Mouse (Mus musculus): Measurements from ENCODE around the gene Nup210l. TPM values are rescaled to one million over a fixed set of nuclear protein-coding genes. Genes with fewer than 3 reads are reported as not detected.

Nup210l gene
- polyA plus RNA-seq, 1 experiment from 2014 or later, result 0.10 TPM

- WGBS, result 93% methylated on average over 5 of the region's 5 CpGs
- H3K4me2 ChIP-seq (replicated peaks; ENCODE audit: low read depth, low read length), result no peak overlapping the region
- ATAC-seq, result no peak
- H3K9ac ChIP-seq (replicated peaks; ENCODE audit: low read depth), result no peak overlapping the region
- H3K4me3 ChIP-seq (ENCODE audit: low read depth, low read length), result no peak overlapping the region
- TF ChIP-seq CTCF (IDR thresholded peaks at IDR 0.05), result no peak
- no peak for TF ChIP-seq EP300 (IDR thresholded peaks at IDR 0.05)
- no peak for DNase-seq (ENCODE audit: low spot score)
- no peaks in the 10 kb centered on the region for H3K9me3 ChIP-seq (ENCODE audit: low read length)
- H3K27ac ChIP-seq (ENCODE audit: low read length), result no peak overlapping the region
- H3K27me3 ChIP-seq (replicated peaks; ENCODE audit: insufficient read depth, low read length), result no peaks in the 10 kb centered on the region
- peaks cover 16% of the 10 kb centered on the region; the same call in 1 of the 2 replicates for H3K36me3 ChIP-seq (ENCODE audit: insufficient read depth, low read length)
- H3K4me1 ChIP-seq (ENCODE audit: insufficient read depth, low read depth, low read length), result peaks cover 8% of the 10 kb centered on the region; the same call in 1 of the 2 replicates
Observed at GRCm38 (mm10) chr3:90209908-90210566, 106.1 kb downstream of the Nup210l start.

- no peaks in the 10 kb centered on the region for H3K27me3 ChIP-seq (replicated peaks; ENCODE audit: insufficient read depth, low read length)
- H3K27ac ChIP-seq (ENCODE audit: low read length), result no peak overlapping the region
- DNase-seq (ENCODE audit: low spot score) (no peak), ATAC-seq (no peak)
- peak overlapping the region; percentile 57; the same call in 1 of the 2 replicates for H3K4me2 ChIP-seq (replicated peaks; ENCODE audit: low read depth, low read length)
- no peak for TF ChIP-seq CTCF (IDR thresholded peaks at IDR 0.05)
- no peak for TF ChIP-seq EP300 (IDR thresholded peaks at IDR 0.05)
- peaks cover 16% of the 10 kb centered on the region; the same call in 1 of the 2 replicates for H3K36me3 ChIP-seq (ENCODE audit: insufficient read depth, low read length)
- H3K9ac ChIP-seq (replicated peaks; ENCODE audit: low read depth), result no peak overlapping the region
- H3K9me3 ChIP-seq (ENCODE audit: low read length), result no peaks in the 10 kb centered on the region
- peaks cover 8% of the 10 kb centered on the region; the same call in 1 of the 2 replicates for H3K4me1 ChIP-seq (ENCODE audit: insufficient read depth, low read depth, low read length)
- no peak overlapping the region for H3K4me3 ChIP-seq (ENCODE audit: low read depth, low read length)
- WGBS, result 57% methylated on average over 13 of the region's 13 CpGs
Observed at GRCm38 (mm10) chr3:90211475-90212398, 107.8 kb downstream of the Nup210l start.

- H3K4me3 ChIP-seq (ENCODE audit: low read depth, low read length), result peak overlapping the region; percentile 87
- H3K27ac ChIP-seq (ENCODE audit: low read length), result no peak overlapping the region
- H3K4me2 ChIP-seq (replicated peaks; ENCODE audit: low read depth, low read length), result peak overlapping the region; percentile 57
- H3K4me1 ChIP-seq (ENCODE audit: insufficient read depth, low read depth, low read length), result peaks cover 8% of the 10 kb centered on the region; the same call in 1 of the 2 replicates
- peaks cover 16% of the 10 kb centered on the region; the same call in 1 of the 2 replicates for H3K36me3 ChIP-seq (ENCODE audit: insufficient read depth, low read length)
- no peak for TF ChIP-seq CTCF (IDR thresholded peaks at IDR 0.05)
- TF ChIP-seq EP300 (IDR thresholded peaks at IDR 0.05), result no peak
- H3K9ac ChIP-seq (replicated peaks; ENCODE audit: low read depth), result peak overlapping the region; percentile 98
- DNase-seq (ENCODE audit: low spot score), result no peak
- ATAC-seq, result no peak
- H3K9me3 ChIP-seq (ENCODE audit: low read length), result no peaks in the 10 kb centered on the region
- H3K27me3 ChIP-seq (replicated peaks; ENCODE audit: insufficient read depth, low read length), result no peaks in the 10 kb centered on the region
- WGBS, result 5% methylated on average over 5 of the region's 5 CpGs
Observed at GRCm38 (mm10) chr3:90212723-90213122, 108.8 kb downstream of the Nup210l start.

- TF ChIP-seq CTCF (IDR thresholded peaks at IDR 0.05), result no peak
- no peak; the same call in 1 of the 2 replicates for TF ChIP-seq EP300 (IDR thresholded peaks at IDR 0.05)
- under 1% methylated on average over 42 of the region's 42 CpGs for WGBS
- DNase-seq (ENCODE audit: low spot score) (peak; percentile 99), ATAC-seq (peak; percentile 95)
- Histone ChIP-seq H3K4me2 (replicated peaks; ENCODE audit: low read depth, low read length) (peak within 1 kb of the TSS; percentile 57), H3K4me1 (ENCODE audit: insufficient read depth, low read depth, low read length) (peaks cover 8% of the 10 kb centered on the region; the same call in 1 of the 2 replicates), H3K9ac (replicated peaks; ENCODE audit: low read depth) (peak within 1 kb of the TSS; percentile 98), H3K36me3 (ENCODE audit: insufficient read depth, low read length) (peaks cover 12% of the 10 kb centered on the region; the same call in 1 of the 2 replicates), H3K4me3 (ENCODE audit: low read depth, low read length) (peak within 1 kb of the TSS; percentile 87), H3K27me3 (replicated peaks; ENCODE audit: insufficient read depth, low read length) (no peaks in the 10 kb centered on the region), H3K9me3 (ENCODE audit: low read length) (no peaks in the 10 kb centered on the region), H3K27ac (ENCODE audit: low read length) (peak within 1 kb of the TSS; percentile 91)
Observed at GRCm38 (mm10) chr3:90213377-90213866, 109.5 kb downstream of the Nup210l start, which contains the start of the genes Rps27 and Rab13. Gene Rps27, minus strand, starts transcription at chr3:90213651. Gene Rab13, plus strand, starts transcription at chr3:90213695.

- H3K36me3 ChIP-seq (ENCODE audit: insufficient read depth, low read length), result 0 out of 2 replicates have a peak, but pooled peaks cover 9% of the 10 kb centered on the region
- H3K27ac ChIP-seq (ENCODE audit: low read length), result peak overlapping the region; percentile 38
- no peaks in the 10 kb centered on the region for H3K9me3 ChIP-seq (ENCODE audit: low read length)
- H3K4me2 ChIP-seq (replicated peaks; ENCODE audit: low read depth, low read length), result peak overlapping the region; percentile 57
- WGBS, result 12% methylated on average over 12 of the region's 12 CpGs
- ATAC-seq (peak; percentile 29; the same call in 1 of the 2 replicates), DNase-seq (ENCODE audit: low spot score) (peak; percentile 35)
- TF ChIP-seq EP300 (IDR thresholded peaks at IDR 0.05) (no peak), CTCF (IDR thresholded peaks at IDR 0.05) (no peak)
- H3K9ac ChIP-seq (replicated peaks; ENCODE audit: low read depth), result no peak overlapping the region; the same call in 1 of the 2 replicates
- H3K4me1 ChIP-seq (ENCODE audit: insufficient read depth, low read depth, low read length), result peaks cover 8% of the 10 kb centered on the region; the same call in 1 of the 2 replicates
- no peaks in the 10 kb centered on the region for H3K27me3 ChIP-seq (replicated peaks; ENCODE audit: insufficient read depth, low read length)
- peak overlapping the region; percentile 87 for H3K4me3 ChIP-seq (ENCODE audit: low read depth, low read length)
Observed at GRCm38 (mm10) chr3:90213956-90214684, 110.2 kb downstream of the Nup210l start.
